Mouse (Mus musculus): Measurements from ENCODE around the gene Gdf7. TPM values are rescaled to one million over a fixed set of nuclear protein-coding genes. Genes with fewer than 3 reads are reported as not detected.

Gene Gdf7
- total RNA-seq, 2 experiments from 2014 or later: 0.18 TPM; not detected in 1

GRCm38 (mm10) chr12:8297586-8298214, 4.1 kb downstream of the Gdf7 start:
- DNase-seq: no peak

GRCm38 (mm10) chr12:8296154-8296553, 5.6 kb downstream of the Gdf7 start:
- no peak for DNase-seq

GRCm38 (mm10) chr12:8295307-8295913, 6.3 kb downstream of the Gdf7 start:
- no peak for DNase-seq

DNA sequence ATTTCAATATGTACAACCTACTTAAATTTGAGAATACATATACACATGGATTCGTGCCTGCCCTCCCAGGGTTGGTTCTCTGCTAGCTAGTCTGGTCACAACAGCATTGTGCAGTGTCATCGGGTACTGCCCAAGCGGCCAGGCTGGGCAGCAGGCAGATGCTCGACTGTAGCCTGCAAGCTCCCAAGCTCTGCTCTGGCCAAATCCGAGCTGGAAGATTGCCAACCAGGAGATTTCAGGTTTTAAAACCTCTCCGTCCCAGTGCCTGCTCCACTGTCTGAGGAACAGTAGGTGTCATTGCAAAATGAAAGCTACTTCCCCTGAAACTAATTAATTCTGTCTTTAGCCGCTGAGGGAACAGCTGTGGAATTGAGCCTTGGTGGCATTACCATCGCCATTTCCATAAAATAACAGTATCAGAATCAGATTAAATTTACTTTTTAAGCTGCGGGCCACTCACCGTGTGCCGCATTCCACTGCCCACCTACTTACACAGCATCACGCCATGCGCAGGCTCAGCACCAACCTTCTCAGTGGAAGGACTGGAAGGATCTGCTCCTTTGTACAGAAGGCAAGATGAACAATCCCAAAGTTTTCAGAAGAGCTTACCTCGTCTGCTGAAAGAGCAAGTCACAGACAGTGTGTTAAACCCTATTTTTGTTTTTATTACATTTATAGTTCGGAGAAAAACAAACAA, 10.4 kb downstream of the Gdf7 start:
- DNase-seq: peak; percentile 66

DNA sequence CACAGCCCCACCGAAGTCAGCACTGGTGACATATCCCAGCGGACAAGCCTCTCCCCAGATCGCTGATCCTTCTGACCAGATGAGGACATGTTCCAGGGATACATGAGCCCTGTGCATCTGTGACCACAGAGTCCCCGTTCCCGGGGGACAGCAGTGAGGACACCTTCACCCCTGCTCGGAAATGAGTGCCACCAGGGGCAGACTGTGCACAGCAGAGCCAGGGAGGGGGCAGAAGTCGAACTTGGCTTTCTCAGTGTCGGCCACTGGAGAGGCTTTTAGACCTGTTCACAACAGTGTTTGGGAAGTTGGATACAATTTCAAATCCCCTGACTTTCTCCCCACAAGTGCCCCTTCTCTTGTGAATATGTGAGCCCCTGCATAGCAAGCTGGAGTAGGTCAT, 12.3 kb downstream of the Gdf7 start:
- no peak for DNase-seq

- DNase-seq: no peak
These were observed 12.7 kb downstream of the Gdf7 start for GRCm38 (mm10) chr12:8289099-8289498.

GRCm38 (mm10) chr12:8287970-8288369, 13.8 kb downstream of the Gdf7 start:
- no peak for DNase-seq

- no peak for DNase-seq
These were observed 20.3 kb downstream of the Gdf7 start for GRCm38 (mm10) chr12:8281225-8282017.

DNA sequence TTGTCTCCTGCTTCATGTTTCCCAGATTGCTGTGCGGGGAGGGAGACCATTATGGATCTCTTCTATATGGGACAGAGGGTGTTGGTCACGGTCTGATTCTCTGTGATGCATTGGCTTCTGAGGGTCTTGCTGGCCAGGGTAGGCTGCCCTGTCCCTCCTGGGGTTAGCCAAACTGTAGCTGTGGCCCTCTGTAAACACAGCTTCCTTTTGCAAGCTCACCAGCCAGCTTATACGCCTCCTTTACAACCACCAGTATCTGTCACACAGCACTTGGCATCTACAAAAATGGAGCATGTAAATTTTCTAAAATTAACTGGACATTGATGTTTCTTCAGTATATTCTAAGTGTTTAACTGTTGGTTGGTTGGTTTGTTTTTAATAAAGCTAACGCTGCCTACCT, 26.3 kb downstream of the Gdf7 start:
- no peak for DNase-seq

DNA sequence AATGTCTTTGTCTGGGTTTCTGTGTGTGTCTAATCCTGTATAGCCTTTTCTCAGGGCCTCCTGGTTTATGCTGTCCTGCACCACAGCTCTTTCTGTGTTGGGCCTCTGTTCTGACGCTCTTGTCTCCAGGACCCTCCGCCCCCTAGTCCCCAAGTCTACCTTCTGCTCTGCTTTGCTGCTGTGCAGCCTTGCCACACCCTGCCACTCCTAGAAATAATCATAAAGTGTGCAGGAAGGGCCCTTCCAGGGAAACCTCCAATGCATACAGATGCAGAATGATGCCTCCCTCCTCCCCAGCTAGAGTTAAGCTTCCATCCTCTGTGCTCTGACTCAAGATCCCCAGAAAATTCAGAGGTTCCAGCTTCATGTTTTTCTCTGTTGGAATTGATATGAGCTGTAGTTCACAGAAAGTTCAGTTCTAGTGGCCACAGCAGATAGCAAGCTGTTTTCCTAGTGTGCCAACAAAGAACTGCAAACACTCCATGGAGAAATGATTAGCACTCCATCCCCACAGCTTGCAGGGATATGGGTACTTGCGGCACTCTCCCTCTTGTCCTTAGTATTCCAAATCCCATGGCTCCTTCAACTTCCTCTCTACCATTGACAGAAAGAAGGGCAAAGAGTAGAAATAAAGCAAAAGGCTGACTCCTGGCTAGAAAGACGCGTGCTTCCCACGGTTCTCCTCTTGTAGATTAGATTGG, 28.1 kb downstream of the Gdf7 start:
- DNase-seq: no peak

GRCm38 (mm10) chr12:8271405-8271804, 30.3 kb downstream of the Gdf7 start:
- peak; percentile 31 for DNase-seq

DNA sequence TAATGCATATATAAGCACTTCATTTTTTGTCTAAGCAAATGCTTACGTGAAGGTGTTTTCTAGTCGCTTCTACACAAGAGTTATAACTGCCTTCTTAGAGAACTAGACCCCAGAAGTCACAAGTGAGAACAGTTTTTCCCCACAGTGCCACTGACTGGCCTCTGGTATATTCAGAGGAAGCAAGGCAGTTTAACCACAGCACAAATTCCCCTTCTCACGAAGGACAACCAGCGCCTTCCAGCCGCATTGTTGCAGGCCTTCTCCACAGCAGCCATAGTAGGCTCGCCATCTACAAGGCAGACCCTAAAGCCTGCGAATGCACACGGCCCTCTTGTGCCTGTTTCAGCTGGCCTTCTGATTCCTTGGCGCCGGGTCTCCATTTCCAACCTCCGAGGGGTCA, 32.1 kb downstream of the Gdf7 start:
- DNase-seq: no peak

DNA sequence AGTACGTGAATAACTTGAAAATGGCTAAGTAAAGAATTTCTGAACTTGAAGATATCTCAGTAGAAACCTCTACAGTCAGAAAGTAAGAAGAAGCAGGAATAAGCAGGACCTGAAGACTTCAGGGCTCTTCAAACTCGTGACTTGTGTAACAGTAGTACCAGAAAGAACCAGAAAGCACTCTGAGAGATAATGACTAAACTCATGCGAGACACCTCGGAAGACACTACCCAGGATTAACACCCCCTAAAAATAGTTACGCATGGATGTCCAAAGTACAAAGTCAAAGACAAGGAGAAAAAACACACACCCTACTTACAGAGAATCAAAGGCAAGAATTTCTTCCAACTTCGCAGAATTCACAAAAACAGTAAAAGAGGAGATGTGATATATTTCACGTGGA, 35.4 kb downstream of the Gdf7 start:
- DNase-seq: no peak

- DNase-seq: no peak
These were observed 41.5 kb downstream of the Gdf7 start for GRCm38 (mm10) chr12:8260297-8260696.

Other genes with a start within 250 kb of the Gdf7 start
- 10 to 100 TPM; 38.2 to 47.9 TPM for gene Ldah, start 93.8 kb downstream of the Gdf7 start, total RNA-seq (2021)
- gene Hs1bp3, start 11.5 kb upstream of the Gdf7 start, total RNA-seq (2021): 10 to 100 TPM; 11.0 to 16.9 TPM
- gene Rhob, start 198.1 kb upstream of the Gdf7 start, total RNA-seq (2021): 100 to 1,000 TPM; 177 to 223 TPM

Measured in adrenal gland, postnatal 10 days (tissue).